Mouse (Mus musculus): ENCODE data around the gene Ebf4. TPM values are rescaled to one million over a fixed set of nuclear protein-coding genes. Genes with fewer than 3 reads are reported as not detected.
"Not testable (repeated sequence)": the region's sequence is repeated elsewhere in the genome, so short reads cannot be mapped to it uniquely, and the experiment has no call there.

Ebf4 gene
- polyA plus RNA-seq, 1 experiment from 2014 or later = 1.2 TPM

GRCm38 (mm10) chr2:130362511-130363026, 67.6 kb downstream of the Ebf4 start:
- no peak overlapping the region for H3K27ac ChIP-seq (ENCODE audit: low read length)
- H3K4me2 ChIP-seq (ENCODE audit: low read depth, low read length) = no peak overlapping the region
- WGBS = 16% methylated on average over 13 of the region's 14 CpGs
- H3K27me3 ChIP-seq (replicated peaks; ENCODE audit: control insufficient read depth, insufficient read depth, low read length) = peaks cover 23% of the 10 kb centered on the region
- H3K9me3 ChIP-seq (ENCODE audit: control insufficient read depth, low read length) = no peaks in the 10 kb centered on the region
- no peaks in the 10 kb centered on the region for H3K4me1 ChIP-seq (ENCODE audit: control insufficient read depth, insufficient read depth, low read length)
- H3K36me3 ChIP-seq (ENCODE audit: control insufficient read depth, insufficient read depth, low read length) = no peaks in the 10 kb centered on the region
- no peak overlapping the region for H3K4me3 ChIP-seq (ENCODE audit: low read length)
- 0 out of 2 replicates have a peak, but pooled peaks have one; percentile 46 for ATAC-seq
- no peak overlapping the region for H3K9ac ChIP-seq (ENCODE audit: low read depth, low read length)

DNA sequence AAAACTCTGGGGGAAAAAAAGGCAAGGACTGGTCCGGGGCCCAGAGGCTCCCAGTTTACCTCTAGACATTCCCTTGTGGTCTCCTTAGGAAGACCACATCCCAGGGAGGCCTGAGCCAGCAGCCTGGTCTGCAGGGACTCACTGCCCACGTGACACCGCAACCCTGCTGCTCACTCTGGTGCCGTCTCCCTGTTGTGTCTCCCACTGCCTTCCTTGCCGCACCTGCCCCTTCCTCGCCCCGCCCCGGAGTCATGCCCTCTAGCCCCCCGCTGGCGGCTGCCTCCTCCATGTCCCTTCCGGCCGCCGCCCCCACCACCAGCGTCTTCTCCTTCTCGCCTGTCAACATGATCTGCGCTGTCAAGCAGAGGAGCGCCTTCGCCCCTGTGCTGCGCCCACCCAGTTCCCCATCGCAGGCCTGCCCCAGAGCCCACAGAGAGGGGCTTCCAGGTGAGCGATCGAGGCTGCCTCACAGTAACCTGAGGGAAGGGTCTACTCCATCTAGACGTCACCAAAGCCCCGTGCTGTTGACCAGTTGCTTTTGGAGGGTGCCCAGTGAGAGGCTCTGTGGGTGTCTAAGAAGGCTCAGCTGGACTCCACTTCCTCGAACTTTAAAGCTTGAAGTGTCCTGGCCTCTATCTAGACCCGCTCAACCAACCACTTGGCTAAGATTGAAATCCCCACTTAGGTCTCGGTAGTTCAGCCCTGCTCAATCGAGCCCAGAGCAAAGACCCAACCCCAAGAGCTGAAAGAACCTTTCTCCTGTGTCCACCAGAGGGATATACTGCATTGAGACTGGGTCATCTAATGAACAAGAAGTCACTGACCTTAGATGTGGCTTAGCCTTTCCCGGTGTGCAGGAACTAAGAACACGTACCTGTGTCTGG, 70.5 kb downstream of the Ebf4 start:
- Histone ChIP-seq H3K27ac (ENCODE audit: low read length) (no peak overlapping the region), H3K9me3 (ENCODE audit: control insufficient read depth, low read length) (no peaks in the 10 kb centered on the region), H3K4me1 (ENCODE audit: control insufficient read depth, insufficient read depth, low read length) (no peaks in the 10 kb centered on the region), H3K27me3 (replicated peaks; ENCODE audit: control insufficient read depth, insufficient read depth, low read length) (peaks cover 19% of the 10 kb centered on the region), H3K4me2 (ENCODE audit: low read depth, low read length) (peak overlapping the region; percentile 42), H3K36me3 (ENCODE audit: control insufficient read depth, insufficient read depth, low read length) (no peaks in the 10 kb centered on the region), H3K9ac (ENCODE audit: low read depth, low read length) (peak overlapping the region; percentile 25; the same call in 1 of the 2 replicates), H3K4me3 (ENCODE audit: low read length) (peak overlapping the region; percentile 32)
- no peak for ATAC-seq
- 21% methylated on average over 30 of the region's 30 CpGs for WGBS

DNA sequence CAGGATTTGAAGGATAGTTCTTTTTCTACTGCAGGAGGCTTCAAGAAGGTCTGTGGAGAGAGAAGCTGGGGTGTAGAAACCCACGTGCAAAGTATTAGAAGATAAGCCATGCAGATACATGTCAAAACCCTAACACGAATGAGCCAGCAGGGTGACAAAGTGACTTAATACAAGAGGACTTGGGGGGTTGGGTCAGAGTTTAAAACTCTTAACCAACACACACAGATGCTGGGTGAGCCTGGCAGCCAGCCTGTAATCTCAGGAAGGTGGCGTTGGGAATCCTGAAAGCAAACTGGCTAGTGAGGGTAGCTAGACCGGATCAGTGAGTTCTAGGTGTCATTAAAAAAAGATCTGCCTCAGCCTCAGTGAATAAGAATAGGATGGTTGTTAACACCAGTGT, 72.4 kb downstream of the Ebf4 start:
- H3K27me3 ChIP-seq (replicated peaks; ENCODE audit: control insufficient read depth, insufficient read depth, low read length) = peaks cover 5% of the 10 kb centered on the region
- no peaks in the 10 kb centered on the region for H3K4me1 ChIP-seq (ENCODE audit: control insufficient read depth, insufficient read depth, low read length)
- no peak overlapping the region for H3K4me2 ChIP-seq (ENCODE audit: low read depth, low read length)
- H3K9ac ChIP-seq (ENCODE audit: low read depth, low read length) = no peak overlapping the region
- no peak for ATAC-seq
- H3K36me3 ChIP-seq (ENCODE audit: control insufficient read depth, insufficient read depth, low read length) = no peaks in the 10 kb centered on the region
- H3K4me3 ChIP-seq (ENCODE audit: low read length) = no peak overlapping the region
- no peak overlapping the region for H3K27ac ChIP-seq (ENCODE audit: low read length)
- 67% methylated on average over 4 of the region's 4 CpGs for WGBS
- H3K9me3 ChIP-seq (ENCODE audit: control insufficient read depth, low read length) = no peaks in the 10 kb centered on the region

DNA sequence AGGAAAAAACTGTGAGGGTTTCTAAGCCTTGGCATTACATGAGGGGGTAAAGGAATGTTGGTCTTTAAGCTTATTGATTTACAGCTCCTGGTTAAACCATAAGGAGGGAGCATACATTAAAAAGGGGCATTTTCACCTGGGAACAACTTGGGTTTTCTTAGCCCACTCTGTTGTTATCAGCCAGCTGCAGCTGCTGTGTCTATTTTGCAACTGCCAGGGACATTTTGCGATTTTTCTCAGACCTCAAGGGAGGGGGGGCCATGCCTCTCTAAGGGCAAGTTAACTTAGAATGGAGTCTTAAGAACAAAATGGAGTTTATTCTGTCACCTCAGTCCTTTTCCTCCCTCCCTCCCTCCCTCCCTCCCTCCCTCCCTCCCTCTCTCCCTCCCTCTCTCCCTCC, 78.1 kb downstream of the Ebf4 start:
- ATAC-seq; H3K27ac ChIP-seq (ENCODE audit: low read length); H3K9me3 ChIP-seq (ENCODE audit: control insufficient read depth, low read length); H3K9ac ChIP-seq (ENCODE audit: low read depth, low read length); H3K36me3 ChIP-seq (ENCODE audit: control insufficient read depth, insufficient read depth, low read length); H3K4me3 ChIP-seq (ENCODE audit: low read length); H3K4me1 ChIP-seq (ENCODE audit: control insufficient read depth, insufficient read depth, low read length); H3K4me2 ChIP-seq (ENCODE audit: low read depth, low read length); H3K27me3 ChIP-seq (replicated peaks; ENCODE audit: control insufficient read depth, insufficient read depth, low read length): not testable (repeated sequence)
- 32% methylated on average over 1 of the region's 1 CpGs for WGBS

DNA sequence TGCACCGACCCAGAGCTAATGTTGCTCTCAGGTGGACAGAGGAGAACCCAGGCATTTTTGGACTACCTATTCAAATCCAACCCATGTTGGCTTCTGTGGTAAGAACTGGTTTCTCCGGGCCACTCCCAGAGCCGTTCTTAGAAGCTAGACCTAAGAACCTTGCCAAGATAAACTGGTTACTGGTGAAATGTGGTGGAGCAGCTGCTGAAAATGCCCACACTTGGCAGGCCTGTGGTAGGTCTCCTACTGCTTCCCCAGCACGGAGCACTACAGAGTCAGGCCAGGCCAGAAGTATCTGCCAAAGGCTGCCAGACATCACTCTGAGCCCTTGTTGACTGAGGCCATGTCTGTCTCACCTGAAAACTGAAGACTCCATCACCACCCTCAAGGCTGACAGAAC, 80.0 kb downstream of the Ebf4 start:
- Histone ChIP-seq H3K9me3 (ENCODE audit: control insufficient read depth, low read length) (no peaks in the 10 kb centered on the region), H3K27ac (ENCODE audit: low read length) (no peak overlapping the region), H3K4me1 (ENCODE audit: control insufficient read depth, insufficient read depth, low read length) (no peaks in the 10 kb centered on the region), H3K27me3 (replicated peaks; ENCODE audit: control insufficient read depth, insufficient read depth, low read length) (no peaks in the 10 kb centered on the region), H3K4me2 (ENCODE audit: low read depth, low read length) (no peak overlapping the region), H3K9ac (ENCODE audit: low read depth, low read length) (no peak overlapping the region), H3K4me3 (ENCODE audit: low read length) (no peak overlapping the region), H3K36me3 (ENCODE audit: control insufficient read depth, insufficient read depth, low read length) (no peaks in the 10 kb centered on the region)
- WGBS = 78% methylated on average over 4 of the region's 4 CpGs
- no peak for ATAC-seq

DNA sequence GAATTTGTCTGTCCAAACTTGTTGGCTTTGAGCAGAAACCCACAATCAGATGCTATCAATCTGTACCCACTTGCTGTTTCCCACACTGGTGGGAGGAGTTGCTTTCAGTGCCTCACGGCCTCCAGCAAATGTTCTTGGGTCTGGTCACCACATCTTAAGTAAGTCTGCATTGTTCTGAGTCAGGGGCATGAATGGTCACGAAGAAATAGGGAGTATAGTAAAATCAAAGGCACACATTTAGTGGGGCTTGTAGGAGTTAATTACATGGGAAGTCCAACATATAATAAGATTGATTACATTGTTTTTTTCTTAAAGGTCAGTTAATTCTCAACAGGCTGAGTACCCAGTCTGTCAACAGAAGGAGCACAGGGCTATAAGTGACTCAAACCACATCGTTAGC, 88.2 kb downstream of the Ebf4 start:
- H3K4me2 ChIP-seq (ENCODE audit: low read depth, low read length) = no peak overlapping the region
- no peaks in the 10 kb centered on the region for H3K36me3 ChIP-seq (ENCODE audit: control insufficient read depth, insufficient read depth, low read length)
- no peak overlapping the region for H3K9ac ChIP-seq (ENCODE audit: low read depth, low read length)
- H3K27ac ChIP-seq (ENCODE audit: low read length) = no peak overlapping the region
- H3K9me3 ChIP-seq (ENCODE audit: control insufficient read depth, low read length) = no peaks in the 10 kb centered on the region
- H3K4me1 ChIP-seq (ENCODE audit: control insufficient read depth, insufficient read depth, low read length) = no peaks in the 10 kb centered on the region
- H3K4me3 ChIP-seq (ENCODE audit: low read length) = no peak overlapping the region
- 62% methylated on average over 3 of the region's 3 CpGs for WGBS
- no peak for ATAC-seq
- no peaks in the 10 kb centered on the region for H3K27me3 ChIP-seq (replicated peaks; ENCODE audit: control insufficient read depth, insufficient read depth, low read length)

GRCm38 (mm10) chr2:130383895-130384294, 88.9 kb downstream of the Ebf4 start:
- Histone ChIP-seq H3K4me3 (ENCODE audit: low read length) (no peak overlapping the region), H3K36me3 (ENCODE audit: control insufficient read depth, insufficient read depth, low read length) (no peaks in the 10 kb centered on the region), H3K27me3 (replicated peaks; ENCODE audit: control insufficient read depth, insufficient read depth, low read length) (no peaks in the 10 kb centered on the region), H3K9ac (ENCODE audit: low read depth, low read length) (no peak overlapping the region), H3K4me1 (ENCODE audit: control insufficient read depth, insufficient read depth, low read length) (no peaks in the 10 kb centered on the region), H3K9me3 (ENCODE audit: control insufficient read depth, low read length) (no peaks in the 10 kb centered on the region), H3K27ac (ENCODE audit: low read length) (no peak overlapping the region), H3K4me2 (ENCODE audit: low read depth, low read length) (no peak overlapping the region)
- ATAC-seq = no peak
- 68% methylated on average over 6 of the region's 6 CpGs for WGBS

DNA sequence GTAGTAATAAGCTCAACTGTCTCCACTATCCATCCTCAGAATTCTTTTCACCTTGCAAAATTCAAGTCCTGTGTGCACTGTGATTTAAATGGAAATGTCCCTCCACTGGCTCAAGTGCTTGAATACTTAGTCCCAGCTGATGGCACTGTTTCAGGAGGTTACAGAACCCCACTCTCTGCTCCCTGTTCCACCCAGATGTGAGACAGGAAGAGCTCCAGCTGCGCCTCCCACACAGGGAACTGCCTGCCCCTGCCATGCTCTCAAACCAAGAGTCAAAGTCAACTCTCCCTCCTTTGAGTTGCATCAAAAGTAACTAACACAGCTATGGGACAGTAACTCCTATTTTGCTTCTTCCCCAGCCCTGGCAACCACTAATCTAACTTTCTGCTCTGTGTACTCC, 91.2 kb downstream of the Ebf4 start:
- 65% methylated on average over 1 of the region's 1 CpGs for WGBS
- Histone ChIP-seq H3K4me3 (ENCODE audit: low read length) (no peak overlapping the region), H3K4me1 (ENCODE audit: control insufficient read depth, insufficient read depth, low read length) (no peaks in the 10 kb centered on the region), H3K27me3 (replicated peaks; ENCODE audit: control insufficient read depth, insufficient read depth, low read length) (no peaks in the 10 kb centered on the region), H3K9ac (ENCODE audit: low read depth, low read length) (no peak overlapping the region), H3K36me3 (ENCODE audit: control insufficient read depth, insufficient read depth, low read length) (no peaks in the 10 kb centered on the region), H3K27ac (ENCODE audit: low read length) (no peak overlapping the region), H3K4me2 (ENCODE audit: low read depth, low read length) (no peak overlapping the region), H3K9me3 (ENCODE audit: control insufficient read depth, low read length) (no peaks in the 10 kb centered on the region)
- ATAC-seq = no peak

- Histone ChIP-seq H3K36me3 (ENCODE audit: control insufficient read depth, insufficient read depth, low read length) (0 out of 2 replicates have a peak, but pooled peaks cover 4% of the 10 kb centered on the region), H3K4me2 (ENCODE audit: low read depth, low read length) (no peak overlapping the region), H3K9me3 (ENCODE audit: control insufficient read depth, low read length) (no peaks in the 10 kb centered on the region), H3K27ac (ENCODE audit: low read length) (no peak overlapping the region), H3K9ac (ENCODE audit: low read depth, low read length) (no peak overlapping the region), H3K4me1 (ENCODE audit: control insufficient read depth, insufficient read depth, low read length) (no peaks in the 10 kb centered on the region), H3K27me3 (replicated peaks; ENCODE audit: control insufficient read depth, insufficient read depth, low read length) (no peaks in the 10 kb centered on the region), H3K4me3 (ENCODE audit: low read length) (no peak overlapping the region)
- no peak for ATAC-seq
- 68% methylated on average over 2 of the region's 2 CpGs for WGBS
These were observed 93.8 kb downstream of the Ebf4 start for GRCm38 (mm10) chr2:130388796-130389195.

Measured in intestine, embryonic 16.5 days (tissue).